Mouse (Mus musculus): ENCODE measurements around the gene Axin1.

DNA sequence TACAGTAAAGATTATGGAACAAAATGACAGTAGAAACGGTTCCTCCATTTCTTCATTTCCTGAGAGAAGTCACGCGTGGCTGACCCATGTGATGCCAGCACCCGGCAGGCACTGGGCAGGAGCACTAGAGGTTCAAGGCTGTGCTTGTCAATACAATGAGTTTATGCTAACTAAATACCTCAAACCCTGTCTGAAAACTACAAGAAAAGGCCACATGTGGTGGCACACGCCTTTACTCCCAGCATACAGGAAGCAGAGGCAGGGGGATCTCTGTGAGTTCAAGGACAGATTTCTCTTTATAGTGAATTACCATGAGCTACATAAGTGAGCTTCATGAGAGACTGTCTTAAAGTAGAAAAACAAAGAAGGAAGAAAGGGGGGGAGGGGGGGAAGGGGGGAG is 92.7 kb downstream of the Axin1 start:
- no peak for TF ChIP-seq CTCF (IDR thresholded peaks at IDR 0.05; ENCODE audit: low read depth)
- no peak for TF ChIP-seq EP300 (IDR thresholded peaks at IDR 0.05; ENCODE audit: low read depth)
